Mouse (Mus musculus): ENCODE results near the gene Cox7a1. TPM values are rescaled to one million over a fixed set of nuclear protein-coding genes. Genes with fewer than 3 reads are reported as not detected.

The Cox7a1 gene
- polyA plus RNA-seq, 1 experiment from 2014 or later, result 13.8 TPM

- H3K27ac ChIP-seq, result no peak overlapping the region
- ATAC-seq (ENCODE audit: insufficient read depth, low FRiP score, low read depth), result no peak
- peaks cover 5% of the 10 kb centered on the region; the same call in 1 of the 2 replicates for H3K4me1 ChIP-seq
- 90% methylated on average over 12 of the region's 12 CpGs for WGBS
- H3K27me3 ChIP-seq (replicated peaks), result no peaks in the 10 kb centered on the region
- no peak overlapping the region for H3K4me3 ChIP-seq (replicated peaks)
- no peaks in the 10 kb centered on the region for H3K9me3 ChIP-seq
- H3K36me3 ChIP-seq, result peaks cover 22% of the 10 kb centered on the region
- no peak overlapping the region for H3K9ac ChIP-seq
- H3K4me2 ChIP-seq, result no peak overlapping the region
Measured at GRCm38 (mm10) chr7:30224206-30224605, 40.3 kb downstream of the Cox7a1 start.

GRCm38 (mm10) chr7:30231328-30231668, 47.4 kb downstream of the Cox7a1 start:
- H3K9me3 ChIP-seq, result no peaks in the 10 kb centered on the region
- peaks cover 14% of the 10 kb centered on the region for H3K36me3 ChIP-seq
- H3K4me1 ChIP-seq, result peaks cover 16% of the 10 kb centered on the region
- H3K4me2 ChIP-seq, result peak overlapping the region; percentile 81
- peak overlapping the region; percentile 55 for H3K4me3 ChIP-seq (replicated peaks)
- peak overlapping the region; percentile 7; the same call in 1 of the 2 replicates for H3K27ac ChIP-seq
- ATAC-seq (ENCODE audit: insufficient read depth, low FRiP score, low read depth), result no peak; the same call in none of the 2 replicates
- no peaks in the 10 kb centered on the region for H3K27me3 ChIP-seq (replicated peaks)
- H3K9ac ChIP-seq, result peak overlapping the region; percentile 37
- 1% methylated on average over 16 of the region's 16 CpGs for WGBS

DNA sequence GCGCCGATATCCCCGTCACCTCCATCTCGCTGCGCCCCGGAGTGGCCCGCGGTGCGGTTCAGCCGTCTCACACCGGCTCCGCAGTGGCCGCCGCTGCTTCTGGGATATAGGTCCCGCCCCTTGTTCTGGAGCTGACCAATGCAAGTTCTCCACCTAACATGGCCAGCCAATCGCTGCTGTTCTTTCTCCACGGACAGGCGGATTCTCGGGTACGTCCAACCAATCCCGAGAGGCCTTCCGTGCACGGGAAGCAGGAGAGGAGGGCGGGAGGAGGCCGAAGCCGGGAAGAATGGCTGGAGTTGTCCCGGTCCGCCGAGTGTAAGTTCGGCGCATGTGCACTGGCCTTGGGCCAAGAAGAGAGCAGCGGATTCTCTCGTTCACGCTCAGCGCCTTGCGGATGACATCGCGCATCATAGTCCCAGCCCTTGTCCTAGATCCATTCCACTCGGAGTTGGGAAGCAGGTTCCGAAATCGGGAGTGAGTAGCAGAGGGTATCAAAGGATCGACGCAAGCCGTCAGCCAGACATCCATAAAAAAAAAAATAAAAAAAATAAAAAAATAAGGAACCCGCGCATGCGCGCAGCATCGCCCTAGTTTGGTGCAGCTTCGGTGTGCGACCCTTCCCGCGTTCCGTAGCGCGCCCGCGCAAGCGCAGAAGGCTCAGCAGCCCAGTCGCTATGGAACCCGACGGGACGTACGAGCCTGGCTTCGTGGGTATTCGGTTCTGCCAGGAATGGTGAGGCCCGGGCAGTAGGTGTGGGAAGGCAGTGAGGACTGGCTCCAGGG, 47.9 kb downstream of the Cox7a1 start, which contains the start of the genes Polr2i and Tbcb:
TSS of gene Polr2i (plus strand) at position 280 of the 786 bp plus-strand sequence.
TSS of gene Tbcb (minus strand) at position 604 of the 786 bp plus-strand sequence.
- peaks cover 12% of the 10 kb centered on the region for H3K36me3 ChIP-seq

DNA sequence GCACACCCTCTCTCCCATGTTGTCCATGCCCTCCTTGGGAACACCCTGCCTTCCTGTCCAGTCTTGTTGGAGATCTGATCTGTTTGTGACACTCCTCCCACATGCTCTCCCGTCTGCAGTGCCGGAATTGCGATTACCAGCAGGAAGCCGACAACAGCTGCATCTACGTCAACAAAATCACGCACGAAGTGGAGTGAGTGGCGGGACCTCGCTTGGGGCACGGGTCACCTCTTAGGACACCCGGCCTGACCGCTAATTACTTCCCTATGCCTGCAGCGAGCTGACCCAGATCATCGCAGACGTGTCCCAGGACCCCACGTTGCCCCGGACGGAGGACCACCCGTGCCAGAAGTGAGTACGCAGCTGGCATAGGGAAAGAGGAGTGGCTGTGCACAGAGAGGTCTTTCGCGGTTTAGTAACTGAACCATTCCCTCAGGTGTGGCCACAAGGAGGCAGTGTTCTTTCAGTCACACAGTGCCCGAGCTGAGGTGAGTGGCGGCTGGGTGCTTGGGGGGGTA, 48.7 kb downstream of the Cox7a1 start:
- Histone ChIP-seq H3K9me3 (no peaks in the 10 kb centered on the region), H3K9ac (peak overlapping the region; percentile 51), H3K36me3 (peaks cover 12% of the 10 kb centered on the region), H3K4me1 (peaks cover 16% of the 10 kb centered on the region), H3K27ac (peak overlapping the region; percentile 97), H3K4me2 (peak overlapping the region; percentile 86), H3K4me3 (replicated peaks) (peak overlapping the region; percentile 55), H3K27me3 (replicated peaks) (no peaks in the 10 kb centered on the region)
- ATAC-seq (ENCODE audit: insufficient read depth, low FRiP score, low read depth), result peak; percentile 3; the same call in 1 of the 2 replicates
- 4% methylated on average over 24 of the region's 24 CpGs for WGBS

More for the DNA sequence above, 47.9 kb downstream of the Cox7a1 start, which contains the start of the genes Polr2i and Tbcb:
- Histone ChIP-seq H3K9me3 (no peaks in the 10 kb centered on the region), H3K27me3 (replicated peaks) (no peaks in the 10 kb centered on the region), H3K27ac (peak within 1 kb of the TSS; percentile 97), H3K9ac (peak within 1 kb of the TSS; percentile 53), H3K4me3 (replicated peaks) (peak within 1 kb of the TSS; percentile 55), H3K4me2 (peak within 1 kb of the TSS; percentile 86), H3K4me1 (peaks cover 16% of the 10 kb centered on the region)
- WGBS, result under 1% methylated on average over 67 of the region's 67 CpGs
- peak; percentile 95 for ATAC-seq (ENCODE audit: insufficient read depth, low FRiP score, low read depth)

- no peaks in the 10 kb centered on the region for H3K9me3 ChIP-seq
Measured at GRCm38 (mm10) chr7:30233387-30233786, 49.4 kb downstream of the Cox7a1 start.

DNA sequence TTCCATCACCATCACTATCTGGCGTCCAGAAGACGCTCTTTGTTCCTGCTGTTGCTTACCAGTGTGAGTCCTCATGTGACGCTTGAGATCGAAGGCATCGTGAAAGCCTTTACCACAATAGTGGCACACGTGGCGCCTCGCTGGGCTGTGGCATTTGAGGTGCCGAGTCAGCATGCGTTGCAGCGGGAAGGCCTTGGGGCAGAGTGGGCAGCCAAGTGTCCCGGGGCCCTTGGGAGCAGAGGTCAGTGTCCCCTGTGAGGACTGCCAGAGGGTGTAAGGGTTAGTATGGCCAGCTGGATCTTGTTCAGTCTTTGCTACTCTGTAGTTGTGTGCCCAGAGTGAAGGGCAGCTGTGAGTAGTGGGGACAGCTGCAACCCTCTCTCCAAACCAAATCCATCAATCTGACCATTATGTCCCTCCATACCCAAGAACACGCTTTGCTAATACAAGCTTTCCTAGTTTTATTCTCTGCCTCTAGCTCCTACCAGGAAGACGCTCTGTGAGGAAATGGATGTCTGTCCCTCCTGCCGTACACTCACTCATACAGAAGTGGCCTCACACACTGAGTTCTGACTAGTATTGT, 50.4 kb downstream of the Cox7a1 start:
- Histone ChIP-seq H3K36me3 (peaks cover 10% of the 10 kb centered on the region), H3K27me3 (replicated peaks) (no peaks in the 10 kb centered on the region), H3K9me3 (no peaks in the 10 kb centered on the region), H3K4me1 (peaks cover 16% of the 10 kb centered on the region), H3K4me2 (no peak overlapping the region), H3K9ac (no peak overlapping the region), H3K4me3 (replicated peaks) (no peak overlapping the region), H3K27ac (no peak overlapping the region)
- 92% methylated on average over 15 of the region's 15 CpGs for WGBS
- ATAC-seq (ENCODE audit: insufficient read depth, low FRiP score, low read depth), result no peak

More at GRCm38 (mm10) chr7:30233387-30233786, 49.4 kb downstream of the Cox7a1 start:
- no peak overlapping the region for H3K27ac ChIP-seq
- no peak for ATAC-seq (ENCODE audit: insufficient read depth, low FRiP score, low read depth)
- H3K9ac ChIP-seq, result no peak overlapping the region
- 88% methylated on average over 20 of the region's 20 CpGs for WGBS
- peaks cover 16% of the 10 kb centered on the region for H3K4me1 ChIP-seq
- H3K36me3 ChIP-seq, result peaks cover 12% of the 10 kb centered on the region
- peak overlapping the region; percentile 86 for H3K4me2 ChIP-seq
- H3K27me3 ChIP-seq (replicated peaks), result no peaks in the 10 kb centered on the region
- no peak overlapping the region for H3K4me3 ChIP-seq (replicated peaks)

DNA sequence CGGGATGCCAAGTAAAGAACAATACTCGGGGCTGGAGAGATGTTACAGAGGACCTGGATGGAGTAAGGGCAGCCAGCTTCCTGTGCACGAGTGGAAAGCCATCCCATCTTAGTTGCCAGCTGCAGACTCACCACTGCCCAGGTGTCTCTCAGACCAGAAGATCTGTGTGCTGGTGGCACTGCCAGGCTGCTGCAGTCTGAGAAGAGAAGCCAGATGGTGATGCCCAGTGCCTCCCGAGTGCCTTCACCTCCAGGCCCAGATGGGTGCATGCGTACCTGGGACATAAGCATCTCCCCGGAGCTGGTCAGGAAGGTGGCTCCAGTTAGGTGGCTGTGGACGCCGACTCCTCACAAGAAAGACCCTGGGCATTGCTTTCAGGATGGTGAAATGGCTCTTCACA, 51.1 kb downstream of the Cox7a1 start:
- Histone ChIP-seq H3K27ac (no peak overlapping the region), H3K9ac (no peak overlapping the region), H3K9me3 (no peaks in the 10 kb centered on the region), H3K4me3 (replicated peaks) (no peak overlapping the region), H3K27me3 (replicated peaks) (no peaks in the 10 kb centered on the region), H3K4me2 (no peak overlapping the region), H3K4me1 (peaks cover 16% of the 10 kb centered on the region), H3K36me3 (peaks cover 10% of the 10 kb centered on the region)
- ATAC-seq (ENCODE audit: insufficient read depth, low FRiP score, low read depth), result no peak
- WGBS, result 89% methylated on average over 8 of the region's 8 CpGs

DNA sequence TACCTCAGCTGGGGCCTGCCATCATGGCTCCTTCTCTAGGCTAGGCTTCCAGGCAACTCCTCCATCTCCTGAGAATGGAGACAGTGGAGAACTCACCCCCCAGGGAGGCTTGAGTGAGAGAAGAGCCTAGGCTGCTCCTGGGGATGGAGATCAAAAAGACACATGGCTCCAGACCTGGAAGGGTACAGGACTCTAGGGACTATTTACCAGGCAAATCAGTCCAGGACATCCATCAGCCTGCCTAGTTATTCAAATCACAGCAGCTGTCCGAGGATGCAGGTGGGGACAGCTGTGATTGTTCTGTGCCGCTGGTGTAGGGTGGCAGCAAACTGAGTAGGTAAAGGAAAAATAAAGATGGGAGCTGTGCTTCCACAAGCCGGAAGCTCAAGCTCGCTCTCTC, 51.7 kb downstream of the Cox7a1 start, which contains the start of gene Ovol3:
TSS of gene Ovol3 (minus strand) at position 101 of the 400 bp plus-strand sequence.
- Histone ChIP-seq H3K9me3 (no peaks in the 10 kb centered on the region), H3K9ac (no peak within 1 kb of the TSS), H3K4me2 (no peak within 1 kb of the TSS), H3K4me1 (peaks cover 14% of the 10 kb centered on the region), H3K27me3 (replicated peaks) (no peaks in the 10 kb centered on the region), H3K27ac (no peak within 1 kb of the TSS), H3K4me3 (replicated peaks) (no peak within 1 kb of the TSS), H3K36me3 (peaks cover 10% of the 10 kb centered on the region)
- WGBS, result 75% methylated on average over 4 of the region's 4 CpGs
- no peak for ATAC-seq (ENCODE audit: insufficient read depth, low FRiP score, low read depth)

Other genes with a start within 250 kb of the Cox7a1 start
- 9.2 and 10.2 TPM in 2 replicates for gene Zfp74, start 230.1 kb upstream of the Cox7a1 start, polyA plus RNA-seq (2015; fragmentation: Nextera tagmentation; extraction: Ambion mirVana)
- gene Zfp568, start 200.2 kb upstream of the Cox7a1 start, polyA plus RNA-seq (2015; fragmentation: Nextera tagmentation; extraction: Ambion mirVana), result 17.8 and 18.8 TPM in 2 replicates
- gene Zfp14, start 132.8 kb upstream of the Cox7a1 start, polyA plus RNA-seq (2015; fragmentation: Nextera tagmentation; extraction: Ambion mirVana), result 3.5 and 3.7 TPM in 2 replicates
- gene Zfp82, start 111.2 kb upstream of the Cox7a1 start, polyA plus RNA-seq (2015; fragmentation: Nextera tagmentation; extraction: Ambion mirVana), result 4.1 and 4.7 TPM in 2 replicates
- gene Gm26920, start 93.7 kb upstream of the Cox7a1 start, polyA plus RNA-seq (2015; fragmentation: Nextera tagmentation; extraction: Ambion mirVana), result 1.3 and 1.6 TPM in 2 replicates
- gene Zfp566, start 93.6 kb upstream of the Cox7a1 start, polyA plus RNA-seq (2015; fragmentation: Nextera tagmentation; extraction: Ambion mirVana), result 6.7 and 8.3 TPM in 2 replicates
- gene Zfp260, start 89.4 kb upstream of the Cox7a1 start, polyA plus RNA-seq (2015; fragmentation: Nextera tagmentation; extraction: Ambion mirVana), result 96.7 and 106 TPM in 2 replicates
- gene Zfp382, start 62.2 kb upstream of the Cox7a1 start, polyA plus RNA-seq (2015; fragmentation: Nextera tagmentation; extraction: Ambion mirVana), result 8.8 and 10.4 TPM in 2 replicates
- gene Zfp146, start 14.4 kb upstream of the Cox7a1 start, polyA plus RNA-seq (2015; fragmentation: Nextera tagmentation; extraction: Ambion mirVana), result 15.0 and 18.0 TPM in 2 replicates
- 106 and 111 TPM in 2 replicates for gene Capns1, start 14.7 kb downstream of the Cox7a1 start, polyA plus RNA-seq (2015; fragmentation: Nextera tagmentation; extraction: Ambion mirVana)
- 129 and 139 TPM in 2 replicates for gene Polr2i, start 47.8 kb downstream of the Cox7a1 start, polyA plus RNA-seq (2015; fragmentation: Nextera tagmentation; extraction: Ambion mirVana)
- gene Tbcb, start 48.1 kb downstream of the Cox7a1 start, polyA plus RNA-seq (2015; fragmentation: Nextera tagmentation; extraction: Ambion mirVana), result 138 and 158 TPM in 2 replicates
- gene Ovol3, start 51.6 kb downstream of the Cox7a1 start, polyA plus RNA-seq (2015; fragmentation: Nextera tagmentation; extraction: Ambion mirVana), result not detected in 2 replicates
- gene Thap8, start 96.0 kb downstream of the Cox7a1 start, polyA plus RNA-seq (2015; fragmentation: Nextera tagmentation; extraction: Ambion mirVana), result 0.62 and 0.65 TPM in 2 replicates
- 5.3 and 6.5 TPM in 2 replicates for gene Wdr62, start 96.3 kb downstream of the Cox7a1 start, polyA plus RNA-seq (2015; fragmentation: Nextera tagmentation; extraction: Ambion mirVana)
- 23.2 and 26.6 TPM in 2 replicates for gene Clip3, start 107.6 kb downstream of the Cox7a1 start, polyA plus RNA-seq (2015; fragmentation: Nextera tagmentation; extraction: Ambion mirVana)
- 63.2 and 72.3 TPM in 2 replicates for gene Alkbh6, start 124.6 kb downstream of the Cox7a1 start, polyA plus RNA-seq (2015; fragmentation: Nextera tagmentation; extraction: Ambion mirVana)
- 65.2 and 73.8 TPM in 2 replicates for gene Syne4, start 130.7 kb downstream of the Cox7a1 start, polyA plus RNA-seq (2015; fragmentation: Nextera tagmentation; extraction: Ambion mirVana)
- 2.4 and 2.6 TPM in 2 replicates for gene E130208F15Rik, start 137.6 kb downstream of the Cox7a1 start, polyA plus RNA-seq (2015; fragmentation: Nextera tagmentation; extraction: Ambion mirVana)
- 14.3 and 16.1 TPM in 2 replicates for gene Sdhaf1, start 139.8 kb downstream of the Cox7a1 start, polyA plus RNA-seq (2015; fragmentation: Nextera tagmentation; extraction: Ambion mirVana)
- gene Lrfn3, start 178.6 kb downstream of the Cox7a1 start, polyA plus RNA-seq (2015; fragmentation: Nextera tagmentation; extraction: Ambion mirVana), result 4.9 and 5.6 TPM in 2 replicates
- 71.6 and 84.5 TPM in 2 replicates for gene Tyrobp, start 229.6 kb downstream of the Cox7a1 start, polyA plus RNA-seq (2015; fragmentation: Nextera tagmentation; extraction: Ambion mirVana)
- gene Hcst, start 235.7 kb downstream of the Cox7a1 start, polyA plus RNA-seq (2015; fragmentation: Nextera tagmentation; extraction: Ambion mirVana), result 1.4 and 2.0 TPM in 2 replicates
- 2.5 and 2.6 TPM in 2 replicates for gene Nfkbid, start 237.6 kb downstream of the Cox7a1 start, polyA plus RNA-seq (2015; fragmentation: Nextera tagmentation; extraction: Ambion mirVana)

Data from stomach, embryonic 15.5 days (tissue).